Mouse (Mus musculus) liver, adult 2 months (tissue): Measurements from ENCODE around the gene Scd1. TPM values are rescaled to one million over a fixed set of nuclear protein-coding genes. Genes with fewer than 3 reads are reported as not detected.

ENCODE experiments used
- DNase-seq: peaks from one replicate; pipeline ENCODE4 v3.0.0-alpha.2; 2011; ENCODE audit warnings: low read depth, low spot score; ENCODE audit errors: extremely low read depth
- H3K27ac ChIP-seq: fragments of 200-500 bp; replicated peaks from 2 replicates; pipeline ENCODE4 v1.5.1; 2012; ENCODE audit warnings: low read depth, mild to moderate bottlenecking, control low read depth, inconsistent platforms, low read length; ENCODE audit not compliant: insufficient read depth
- H3K27me3 ChIP-seq: fragments of 200-500 bp; 2 replicates; pipeline ENCODE4 v1.6.1; 2012; ENCODE audit warnings: mild to moderate bottlenecking, moderate library complexity, low read length, inconsistent platforms; ENCODE audit not compliant: control insufficient read depth, insufficient read depth
- H3K36me3 ChIP-seq: fragments of 200-500 bp; 2 replicates; pipeline ENCODE4 v1.6.1; 2012; ENCODE audit warnings: low read length, inconsistent platforms; ENCODE audit not compliant: control insufficient read depth, insufficient read depth
- H3K4me1 ChIP-seq: fragments of 200-500 bp; 2 replicates; pipeline ENCODE4 v1.6.1; 2011; ENCODE audit warnings: low read length; ENCODE audit not compliant: control insufficient read depth, insufficient read depth
- H3K4me3 ChIP-seq: fragments of 200-500 bp; 2 replicates; pipeline ENCODE4 v1.5.1; 2011; ENCODE audit warnings: low read depth, mild to moderate bottlenecking, control low read depth, low read length, moderate library complexity; ENCODE audit not compliant: insufficient read depth
- H3K79me2 ChIP-seq: fragments of 200-500 bp; 2 replicates; pipeline ENCODE4 v1.6.1; 2012; ENCODE audit warnings: inconsistent platforms, mild to moderate bottlenecking, low read length, moderate library complexity; ENCODE audit not compliant: control insufficient read depth, insufficient read depth
- H3K9ac ChIP-seq: fragments of 200-500 bp; 2 replicates; pipeline ENCODE4 v1.6.1; 2012; ENCODE audit warnings: low read depth, mild to moderate bottlenecking, control low read depth, inconsistent platforms, low read length
- CTCF ChIP-seq: fragments of 200-500 bp; IDR thresholded peaks from 2 replicates; pipeline ENCODE4 v1.5.1; 2011; ENCODE audit warnings: low read depth, low read length, control low read depth
- POLR2A ChIP-seq: fragments of 200-500 bp; IDR thresholded peaks from 2 replicates; pipeline ENCODE4 v1.6.1; 2011; ENCODE audit warnings: low read length, control low read depth; ENCODE audit not compliant: insufficient read depth; ENCODE audit errors: extremely low read depth
- WGBS: fragments of 180-500 bp; shearing (Covaris S2); methylation state at CpG from one replicate; pipeline ENCODE4 v1.1.7; 2018; 5-methylcytosine and 5-hydroxymethylcytosine counted together
- polyA plus RNA-seq: library from polyadenylated mRNA; depleted of rRNA; stranded (reverse); fragments of >200 nt; gene quantifications from 2 replicates; pipeline ENCODE4 v1.2.3, GENCODE M21; 2012
- total RNA-seq: library from RNA; depleted of rRNA; stranded (reverse); fragments of >200 nt; gene quantifications from 2 replicates; pipeline ENCODE4 v1.2.3, GENCODE M21; 2014

Gene Scd1
- total and polyA plus RNA-seq, 2 experiments, result 1,338 to 8,115 TPM

DNA sequence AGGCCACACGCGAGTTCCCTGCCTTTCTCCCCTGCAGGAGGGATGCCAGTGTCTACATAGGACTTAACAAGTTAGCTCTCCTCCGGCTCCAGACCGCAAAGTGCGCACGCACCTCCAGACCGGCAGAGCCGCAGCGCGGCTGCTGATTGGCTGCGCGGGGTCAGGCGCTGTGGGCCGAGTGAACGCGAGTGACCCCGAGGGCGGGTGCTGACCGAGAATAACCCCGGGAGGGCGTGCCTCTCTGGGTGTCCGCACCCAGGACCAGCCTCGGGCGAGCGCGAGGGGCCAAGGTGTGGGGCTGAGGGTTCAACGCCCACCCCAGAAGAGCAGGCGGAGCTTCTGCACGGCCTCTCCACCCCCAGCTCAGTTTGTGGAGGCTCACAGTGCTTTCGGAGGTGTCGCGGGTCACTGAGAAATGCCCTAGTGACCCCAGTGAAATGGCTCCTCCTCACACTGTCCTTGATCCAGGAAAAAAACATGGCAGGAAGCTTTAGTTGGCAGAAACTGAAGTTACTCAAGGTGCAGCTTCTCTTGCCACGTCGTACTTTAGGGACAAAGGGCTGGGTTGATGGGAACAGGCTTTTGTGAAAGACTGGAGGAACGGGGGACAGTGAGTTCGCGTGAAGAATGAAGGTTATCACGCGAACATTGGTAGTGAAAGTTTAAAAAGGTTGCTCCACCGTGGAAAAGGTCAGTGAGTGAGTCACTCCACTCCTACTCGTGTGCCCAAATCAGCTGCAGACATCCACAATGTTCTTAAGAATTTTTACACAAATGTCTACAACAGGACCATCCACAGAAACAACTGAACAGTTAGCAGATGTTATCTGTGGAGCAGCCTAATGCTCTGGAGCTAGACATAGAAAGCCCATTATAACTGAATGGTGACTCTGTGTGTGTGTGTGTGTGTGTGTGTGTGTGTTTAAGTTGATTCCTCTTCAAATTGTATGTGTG, 18.9 kb downstream of the Scd1 start:
- under 1% methylated on average over 41 of the region's 41 CpGs for WGBS
- H3K4me3 ChIP-seq, result peak overlapping the region; percentile 52
- peak; percentile 97 for DNase-seq
- H3K36me3 ChIP-seq, result no peaks in the 10 kb centered on the region
- H3K4me1 ChIP-seq, result peaks cover 30% of the 10 kb centered on the region
- H3K9ac ChIP-seq, result peak overlapping the region; percentile 65
- no peaks in the 10 kb centered on the region for H3K79me2 ChIP-seq
- TF ChIP-seq CTCF, result no peak
- TF ChIP-seq POLR2A, result peak; percentile 79
- H3K27me3 ChIP-seq, result no peaks in the 10 kb centered on the region
- peak overlapping the region; percentile 95 for H3K27ac ChIP-seq

DNA sequence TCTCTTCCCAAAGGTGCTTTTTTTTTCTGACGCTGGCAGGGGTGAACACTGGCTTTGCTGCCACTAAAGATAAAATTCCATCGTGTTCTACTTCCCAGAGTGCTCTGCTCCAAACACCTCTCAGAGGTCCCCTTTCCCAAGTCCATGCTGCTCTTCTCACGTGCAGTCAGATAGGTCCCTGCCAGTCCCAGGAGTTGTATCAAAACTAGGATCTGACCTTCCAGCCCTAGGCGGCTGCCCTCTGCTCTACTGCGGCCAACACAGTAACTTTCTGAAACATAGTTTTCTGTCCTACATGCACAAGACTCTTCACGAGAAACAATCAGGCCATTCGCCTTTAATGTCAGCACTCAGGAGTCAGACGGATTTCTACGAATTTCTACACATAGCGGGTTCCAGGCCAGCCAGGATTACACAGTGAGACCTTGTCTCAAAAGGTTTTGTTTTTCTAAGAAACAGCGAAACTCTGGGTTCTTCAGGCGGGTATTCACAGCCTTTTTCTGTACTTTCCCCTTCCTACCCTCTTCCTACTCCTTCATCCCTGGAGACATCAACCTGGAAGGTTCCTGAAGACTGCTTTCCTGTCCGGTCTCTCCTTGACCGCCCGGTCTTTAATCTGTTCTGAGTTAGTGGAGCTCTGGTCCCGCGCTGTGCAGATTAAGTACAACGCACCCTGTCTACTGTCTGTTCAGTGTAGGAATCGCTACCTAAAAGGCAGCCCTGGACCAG, 19.8 kb downstream of the Scd1 start:
- Histone ChIP-seq H3K27ac (peak overlapping the region; percentile 95), H3K36me3 (no peaks in the 10 kb centered on the region), H3K79me2 (no peaks in the 10 kb centered on the region), H3K4me1 (peaks cover 28% of the 10 kb centered on the region), H3K4me3 (peak overlapping the region; percentile 52), H3K27me3 (no peaks in the 10 kb centered on the region), H3K9ac (peak overlapping the region; percentile 65)
- 10% methylated on average over 19 of the region's 19 CpGs for WGBS
- TF ChIP-seq POLR2A (no peak), CTCF (no peak)
- DNase-seq, result peak; percentile 83

DNA sequence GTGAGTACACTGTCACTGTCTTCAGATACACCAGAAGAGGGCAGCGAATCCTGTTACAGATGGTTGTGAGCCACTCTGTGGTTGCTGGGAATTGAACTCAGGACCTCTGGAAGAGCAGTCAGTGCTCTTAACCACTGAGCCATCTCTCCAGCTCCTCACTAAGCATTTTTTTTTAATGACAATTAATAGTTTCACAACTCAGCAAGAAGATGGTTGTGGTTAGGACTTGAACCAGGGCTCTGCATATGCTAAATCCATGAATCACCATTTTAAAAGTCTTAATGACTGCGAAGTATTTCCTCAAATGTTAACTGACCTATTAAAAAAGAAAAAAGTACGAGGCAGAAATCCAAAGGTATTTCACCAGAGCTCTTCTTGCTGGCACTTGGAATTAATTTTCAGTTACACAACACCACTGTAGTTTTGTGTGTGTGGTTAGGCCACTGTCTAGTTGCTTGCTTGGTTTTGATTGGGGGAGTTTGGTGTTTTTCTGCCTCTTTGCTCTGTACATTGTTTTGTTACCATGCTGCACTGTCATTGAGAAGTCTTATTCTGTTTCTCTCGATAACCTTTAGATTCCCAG, 20.5 kb downstream of the Scd1 start:
- DNase-seq, result peak; percentile 87
- H3K4me3 ChIP-seq, result no peak overlapping the region
- no peaks in the 10 kb centered on the region for H3K27me3 ChIP-seq
- 41% methylated on average over 4 of the region's 4 CpGs for WGBS
- peak overlapping the region; percentile 95 for H3K27ac ChIP-seq
- H3K79me2 ChIP-seq, result no peaks in the 10 kb centered on the region
- H3K36me3 ChIP-seq, result no peaks in the 10 kb centered on the region
- TF ChIP-seq CTCF (no peak), POLR2A (no peak)
- peaks cover 28% of the 10 kb centered on the region for H3K4me1 ChIP-seq
- no peak overlapping the region for H3K9ac ChIP-seq

DNA sequence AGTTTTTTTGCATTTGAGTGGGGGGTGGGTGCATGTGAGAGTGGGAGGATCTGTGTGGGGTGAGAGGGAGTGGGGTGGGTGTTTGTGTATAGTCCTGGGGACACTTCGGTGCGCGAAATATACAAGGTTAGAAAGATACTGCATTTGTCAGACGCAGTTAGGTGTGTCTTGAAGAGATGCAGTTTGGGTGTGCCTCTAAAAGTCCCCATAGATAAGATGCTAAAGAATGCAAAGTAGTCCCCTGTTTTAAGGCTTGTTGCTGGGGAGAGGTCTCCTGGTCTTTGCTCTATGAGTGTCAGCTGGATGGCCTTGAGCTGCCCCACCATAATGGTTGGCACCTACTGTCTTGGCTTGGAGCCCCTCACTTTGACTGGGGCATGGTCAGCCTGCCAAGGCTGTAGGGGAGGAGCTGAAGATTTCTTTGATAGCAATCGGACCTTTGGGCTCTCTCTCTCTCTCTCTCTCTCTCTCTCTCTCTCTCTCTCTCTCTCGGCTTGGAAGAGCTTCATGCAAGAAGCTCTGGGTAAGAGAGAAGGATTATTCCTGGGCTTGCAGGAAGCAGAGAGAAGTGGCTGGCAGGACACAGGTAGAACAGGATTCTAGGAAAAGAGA, 21.7 kb downstream of the Scd1 start:
- Histone ChIP-seq H3K27me3 (no peaks in the 10 kb centered on the region), H3K79me2 (no peaks in the 10 kb centered on the region), H3K4me3 (no peak overlapping the region), H3K36me3 (no peaks in the 10 kb centered on the region), H3K27ac (no peak overlapping the region), H3K9ac (no peak overlapping the region), H3K4me1 (peaks cover 27% of the 10 kb centered on the region)
- 66% methylated on average over 6 of the region's 6 CpGs for WGBS
- DNase-seq, result peak; percentile 59
- no peak for TF ChIP-seq CTCF
- TF ChIP-seq POLR2A, result no peak

DNA sequence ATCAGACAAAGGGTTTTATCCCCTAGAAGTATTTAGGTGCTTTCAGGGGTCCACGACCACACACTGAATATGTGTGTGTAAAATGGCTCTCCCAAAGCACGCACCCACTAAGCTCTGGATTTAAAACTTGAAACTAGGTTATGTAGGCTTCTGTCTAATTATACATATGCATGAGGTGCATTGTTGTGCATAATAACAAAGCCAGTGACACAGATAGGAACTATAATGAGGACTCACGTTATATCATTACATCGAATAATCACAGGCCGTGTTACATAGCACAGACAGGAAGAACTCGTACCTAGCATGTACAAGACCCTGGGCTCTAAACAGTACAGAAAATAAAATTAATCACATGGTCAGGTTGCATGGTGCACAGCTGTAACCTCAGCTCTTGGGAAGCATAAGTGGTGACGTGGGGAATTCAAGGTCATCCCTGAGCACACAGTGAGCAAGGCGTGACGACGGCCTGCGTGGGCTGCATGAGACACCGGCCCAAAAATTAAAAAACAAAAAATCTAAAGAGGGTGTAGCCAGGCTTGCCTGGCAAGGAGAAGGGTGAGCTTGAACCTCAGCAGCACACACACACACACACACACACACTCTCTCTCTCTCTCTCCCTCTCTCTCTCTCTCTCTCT, 24.9 kb downstream of the Scd1 start:
- Histone ChIP-seq H3K36me3 (no peaks in the 10 kb centered on the region), H3K4me3 (no peak overlapping the region), H3K27me3 (no peaks in the 10 kb centered on the region), H3K79me2 (no peaks in the 10 kb centered on the region), H3K9ac (no peak overlapping the region), H3K27ac (no peak overlapping the region), H3K4me1 (peaks cover 15% of the 10 kb centered on the region)
- DNase-seq, result no peak
- no peak for TF ChIP-seq CTCF
- no peak for TF ChIP-seq POLR2A
- WGBS, result 94% methylated on average over 12 of the region's 12 CpGs
